Mouse (Mus musculus) inflammation-experienced regulatory T-cells, adult 6 months (primary cell): Measurements from ENCODE around the gene Rab42. TPM values are rescaled to one million over a fixed set of nuclear protein-coding genes. Genes with fewer than 3 reads are reported as not detected.

ENCODE experiments used
- ATAC-seq: one replicate; pipeline ENCODE4 v1.8.0; 2017
- polyA plus RNA-seq, 3 experiments: library from polyadenylated mRNA; unstranded; fragments of 100-300 nt; shearing (Covaris generic); gene quantifications; one replicate each; pipeline ENCODE4 v1.2.1; 2017

Gene Rab42
- polyA plus RNA-seq, 3 experiments from 2014 or later = 0.46 TPM; not detected in 2

GRCm38 (mm10) chr4:132269740-132270560 lies 33.2 kb downstream of the Rab42 start:
- ATAC-seq = peak; percentile 65

GRCm38 (mm10) chr4:132268871-132269739 lies 34.1 kb downstream of the Rab42 start:
- ATAC-seq = no peak

- ATAC-seq = no peak
Measured at GRCm38 (mm10) chr4:132266835-132267349, 36.3 kb downstream of the Rab42 start.

- ATAC-seq = no peak
Measured at GRCm38 (mm10) chr4:132263313-132263712, 39.9 kb downstream of the Rab42 start.

GRCm38 (mm10) chr4:132262358-132262616 lies 40.9 kb downstream of the Rab42 start:
- no peak for ATAC-seq

- peak; percentile 63 for ATAC-seq
Measured at GRCm38 (mm10) chr4:132261514-132262357, 41.4 kb downstream of the Rab42 start, which contains the start of gene Gmeb1. Gene Gmeb1, minus strand, starts transcription at chr4:132261602.

GRCm38 (mm10) chr4:132260404-132261379 lies 42.5 kb downstream of the Rab42 start:
- ATAC-seq = peak; percentile 56

GRCm38 (mm10) chr4:132259248-132259647 lies 43.9 kb downstream of the Rab42 start:
- ATAC-seq = no peak

- ATAC-seq = no peak
Measured at GRCm38 (mm10) chr4:132256384-132256783, 46.8 kb downstream of the Rab42 start.

GRCm38 (mm10) chr4:132254986-132255385 lies 48.2 kb downstream of the Rab42 start:
- ATAC-seq = no peak

GRCm38 (mm10) chr4:132253622-132254021 lies 49.6 kb downstream of the Rab42 start:
- no peak for ATAC-seq

- no peak for ATAC-seq
Measured at GRCm38 (mm10) chr4:132253128-132253527, 50.1 kb downstream of the Rab42 start.

Other genes with a start within 250 kb of the Rab42 start
- not detected for gene Gm10300, start 228.7 kb downstream of the Rab42 start, polyA plus RNA-seq
- gene Epb41, start 228.1 kb downstream of the Rab42 start, polyA plus RNA-seq = 10 to 100 TPM; 28.0 to 33.5 (median 31.8) TPM
- gene Oprd1, start 158.9 kb downstream of the Rab42 start, polyA plus RNA-seq = not detected
- 100 to 1,000 TPM in 2 of 3 experiments, 10 to 100 TPM in 1; 77.8 to 124 (median 122) TPM for gene Ythdf2, start 91.1 kb downstream of the Rab42 start, polyA plus RNA-seq
- gene Gmeb1, start 41.8 kb downstream of the Rab42 start, polyA plus RNA-seq = 10 to 100 TPM; 13.0 to 17.0 (median 13.1) TPM
- gene Taf12, start 29.0 kb downstream of the Rab42 start, polyA plus RNA-seq = 100 to 1,000 TPM in 1 of 3 experiments, 10 to 100 TPM in 2; 78.9 to 105 (median 84.2) TPM
- gene Trnau1ap, start 26.2 kb upstream of the Rab42 start, polyA plus RNA-seq = 10 to 100 TPM; 37.5 to 45.9 (median 37.7) TPM
- gene Rcc1, start 50.2 kb upstream of the Rab42 start, polyA plus RNA-seq = 10 to 100 TPM; 13.4 to 26.0 (median 15.0) TPM
- 1 to 10 TPM; 3.4 to 5.4 (median 5.3) TPM for gene Phactr4, start 119.1 kb upstream of the Rab42 start, polyA plus RNA-seq
- 10 to 100 TPM; 24.0 to 27.5 (median 27.4) TPM for gene Med18, start 160.5 kb upstream of the Rab42 start, polyA plus RNA-seq
- gene Sesn2, start 207.1 kb upstream of the Rab42 start, polyA plus RNA-seq = 1 to 10 TPM in 2 of 3 experiments, under 1 TPM in 1; 0.56 to 4.6 (median 1.9) TPM
- gene Atpif1, start 230.3 kb upstream of the Rab42 start, polyA plus RNA-seq = 100 to 1,000 TPM; 180 to 267 (median 200) TPM
- 100 to 1,000 TPM; 288 to 351 (median 317) TPM for gene Dnajc8, start 232.2 kb upstream of the Rab42 start, polyA plus RNA-seq